Mouse (Mus musculus) spleen, adult 18-20 months (tissue): Measurements from ENCODE around the gene Grb7.

Experiments used
- DNase-seq, 2 experiments: peaks; one replicate each; pipeline ENCODE4 v3.0.0; 2022; ENCODE audit warnings: mixed read lengths in 2 of 2

Gene Grb7

GRCm38 (mm10) chr11:98473916-98474479 is 27.8 kb downstream of the Grb7 start:
- no peak for DNase-seq

GRCm38 (mm10) chr11:98474967-98475366 is 28.8 kb downstream of the Grb7 start:
- DNase-seq, result no peak

- DNase-seq, result no peak
Observed at GRCm38 (mm10) chr11:98475630-98476433, 29.6 kb downstream of the Grb7 start.

GRCm38 (mm10) chr11:98476434-98476807 is 30.2 kb downstream of the Grb7 start:
- no peak for DNase-seq

GRCm38 (mm10) chr11:98477011-98477701 is 31.0 kb downstream of the Grb7 start:
- DNase-seq, result no peak

- DNase-seq, result no peak
Observed at GRCm38 (mm10) chr11:98479026-98479939, 33.1 kb downstream of the Grb7 start.

- no peak for DNase-seq
Observed at GRCm38 (mm10) chr11:98479940-98480497, 33.8 kb downstream of the Grb7 start.

- no peak for DNase-seq
Observed at GRCm38 (mm10) chr11:98481231-98481630, 35.0 kb downstream of the Grb7 start.

- DNase-seq, result no peak
Observed at GRCm38 (mm10) chr11:98482067-98482466, 35.9 kb downstream of the Grb7 start.

GRCm38 (mm10) chr11:98485749-98486148 is 39.6 kb downstream of the Grb7 start:
- no peak for DNase-seq

GRCm38 (mm10) chr11:98487526-98488040 is 41.4 kb downstream of the Grb7 start:
- DNase-seq, result no peak

- no peak for DNase-seq
Observed at GRCm38 (mm10) chr11:98488540-98489234, 42.5 kb downstream of the Grb7 start.

GRCm38 (mm10) chr11:98491571-98491970 is 45.4 kb downstream of the Grb7 start:
- no peak for DNase-seq

GRCm38 (mm10) chr11:98492959-98493358 is 46.8 kb downstream of the Grb7 start:
- DNase-seq, result peak; percentile 44 to 59

GRCm38 (mm10) chr11:98493394-98493793 is 47.2 kb downstream of the Grb7 start:
- DNase-seq, result no peak

- DNase-seq, result no peak
Observed at GRCm38 (mm10) chr11:98495176-98495719, 49.1 kb downstream of the Grb7 start.

GRCm38 (mm10) chr11:98497388-98498288 is 51.4 kb downstream of the Grb7 start:
- DNase-seq, result peak in 1 of 2 experiments; percentile 25

GRCm38 (mm10) chr11:98504926-98505325 is 58.7 kb downstream of the Grb7 start:
- DNase-seq, result no peak
